Mouse (Mus musculus) E14TG2a.4 (cell line): ENCODE data around the gene Sv2b.

Source experiments
- H3K27me3 ChIP-seq: 2 replicates; pipeline ENCODE4 v1.6.1; 2014; ENCODE audit warnings: low read length, control low read depth; ENCODE audit not compliant: insufficient read depth
- H3K36me3 ChIP-seq: 2 replicates; pipeline ENCODE4 v1.6.1; 2014; ENCODE audit warnings: low read length, control low read depth; ENCODE audit not compliant: insufficient read depth
- H3K4me1 ChIP-seq: replicated peaks from 2 replicates; pipeline ENCODE4 v1.6.1; 2014; ENCODE audit warnings: low read depth, low read length, control low read depth
- H3K4me3 ChIP-seq: replicated peaks from 2 replicates; pipeline ENCODE4 v1.5.1; 2014; ENCODE audit warnings: mild to moderate bottlenecking, low read length
- H3K9me3 ChIP-seq: 2 replicates; pipeline ENCODE4 v1.6.1; 2014; ENCODE audit warnings: low read length, control low read depth
- CTCF ChIP-seq: conservative IDR thresholded peaks from 2 replicates; pipeline ENCODE4 v1.5.1; 2014; ENCODE audit warnings: low read length
- NANOG ChIP-seq: IDR thresholded peaks from 2 replicates; pipeline ENCODE4 v1.6.1; 2014; ENCODE audit warnings: borderline replicate concordance, low read length, mixed read lengths
- POU5F1 ChIP-seq: IDR thresholded peaks from 2 replicates; pipeline ENCODE4 v1.6.1; 2014; ENCODE audit warnings: low read length, borderline replicate concordance

Gene Sv2b

DNA sequence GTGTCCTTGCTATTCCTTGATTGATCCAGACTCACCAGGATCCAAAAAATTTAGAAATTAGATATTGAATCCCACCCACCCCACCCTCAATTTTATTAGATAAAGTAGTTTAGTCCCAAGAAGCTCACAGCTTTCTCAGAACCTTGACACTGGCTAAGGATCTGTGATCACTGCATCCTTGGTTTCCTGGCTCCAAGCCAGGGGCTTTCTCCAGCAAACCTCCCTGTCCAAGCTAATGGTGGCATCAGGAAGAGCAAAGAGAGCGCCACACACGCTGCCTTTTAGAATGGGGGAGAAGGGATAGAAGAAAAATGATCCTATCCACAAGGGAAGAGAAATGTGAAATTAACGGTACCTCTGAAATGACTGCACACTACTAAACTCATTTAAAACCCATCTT is 141.6 kb downstream of the Sv2b start:
- H3K4me3 ChIP-seq = no peak overlapping the region
- H3K36me3 ChIP-seq = no peaks in the 10 kb centered on the region
- H3K9me3 ChIP-seq = peaks cover 4% of the 10 kb centered on the region; the same call in 1 of the 2 replicates
- no peaks in the 10 kb centered on the region for H3K27me3 ChIP-seq
- no peaks in the 10 kb centered on the region for H3K4me1 ChIP-seq
- TF ChIP-seq NANOG (no peak), POU5F1 (no peak), CTCF (no peak)

DNA sequence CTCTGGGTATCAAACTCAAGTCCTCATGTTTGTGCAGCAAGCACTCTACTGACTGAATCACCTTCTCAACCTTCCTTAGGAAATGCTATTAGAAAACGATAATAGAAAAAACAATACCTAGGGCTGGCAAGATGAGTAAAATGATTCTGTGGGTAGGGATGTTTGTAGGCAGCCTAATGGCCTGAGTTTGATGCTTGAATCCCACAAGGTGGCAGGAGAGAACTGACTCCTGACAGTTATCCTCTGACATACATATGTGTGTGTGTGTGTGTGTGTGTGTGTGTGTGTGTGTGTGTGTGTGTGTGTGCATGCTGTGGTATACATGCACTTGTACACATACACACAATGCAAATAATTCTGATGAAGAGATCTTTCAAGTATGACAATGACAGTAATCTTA is 161.9 kb downstream of the Sv2b start:
- TF ChIP-seq NANOG (no peak), POU5F1 (no peak), CTCF (no peak)
- no peaks in the 10 kb centered on the region for H3K36me3 ChIP-seq
- no peak overlapping the region for H3K4me3 ChIP-seq
- no peaks in the 10 kb centered on the region for H3K4me1 ChIP-seq
- no peaks in the 10 kb centered on the region for H3K9me3 ChIP-seq
- no peaks in the 10 kb centered on the region; the same call in 1 of the 2 replicates for H3K27me3 ChIP-seq

DNA sequence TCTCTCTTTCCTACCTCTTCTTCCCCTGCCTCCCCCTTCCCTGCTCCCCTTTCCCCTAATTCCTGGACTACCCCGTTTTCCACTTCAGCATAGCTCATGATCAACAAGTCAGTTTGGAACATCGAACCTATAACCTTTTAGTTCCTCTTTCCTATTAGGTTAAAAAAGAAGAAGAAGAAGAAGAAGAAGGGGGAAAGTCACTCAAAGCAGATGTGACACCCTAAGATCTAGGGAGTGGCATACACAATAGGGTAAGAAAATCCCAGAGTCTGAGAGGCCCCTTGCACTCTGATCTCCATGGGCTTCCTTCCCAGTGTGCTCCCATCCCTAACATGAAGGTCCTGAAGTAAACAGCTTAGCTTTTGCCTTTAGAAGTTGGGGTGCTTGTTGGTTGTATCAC is 166.3 kb downstream of the Sv2b start:
- Histone ChIP-seq H3K27me3 (no peaks in the 10 kb centered on the region), H3K4me3 (no peak overlapping the region), H3K36me3 (no peaks in the 10 kb centered on the region), H3K9me3 (no peaks in the 10 kb centered on the region), H3K4me1 (no peaks in the 10 kb centered on the region)
- no peak for TF ChIP-seq POU5F1
- TF ChIP-seq CTCF = no peak
- TF ChIP-seq NANOG = no peak

DNA sequence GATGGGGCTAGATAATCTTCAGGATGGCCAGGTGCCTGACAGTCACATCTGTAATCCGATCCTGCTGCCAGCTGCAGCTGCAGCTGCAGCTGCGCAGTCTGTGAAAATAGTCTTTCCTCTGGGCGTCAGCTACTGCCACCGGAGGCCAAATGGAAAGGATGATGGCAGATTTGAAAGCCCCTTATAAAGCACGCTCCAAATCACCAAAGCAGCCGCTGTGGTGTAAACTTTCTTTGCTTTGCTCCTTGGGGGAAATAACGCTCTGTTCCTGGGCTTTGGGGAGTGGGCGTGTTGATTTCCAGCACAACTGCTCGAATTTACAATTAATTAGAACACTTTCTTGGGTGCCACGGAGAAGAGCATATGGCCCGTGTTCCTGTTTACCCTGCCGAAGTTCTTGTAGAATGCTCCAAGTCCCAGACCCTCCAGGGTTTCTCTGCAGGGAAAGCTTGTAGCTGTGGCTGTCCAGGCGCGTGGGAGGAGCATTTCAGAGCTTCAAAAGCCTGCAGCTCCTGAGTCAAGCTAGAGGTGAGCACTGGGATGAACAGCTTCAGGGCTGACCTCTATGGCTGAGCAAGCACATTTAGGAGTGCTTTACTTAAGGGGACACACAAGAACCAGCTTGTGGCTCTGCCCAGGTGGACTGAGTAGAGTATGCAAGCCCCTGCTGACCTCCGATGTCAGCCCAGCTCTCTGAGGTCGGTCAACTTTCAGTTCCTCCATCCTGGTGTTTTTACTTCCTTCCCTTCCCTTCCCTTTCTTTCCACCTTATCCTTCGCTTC is 167.0 kb downstream of the Sv2b start:
- Histone ChIP-seq H3K9me3 (no peaks in the 10 kb centered on the region), H3K36me3 (no peaks in the 10 kb centered on the region), H3K27me3 (no peaks in the 10 kb centered on the region), H3K4me1 (no peaks in the 10 kb centered on the region), H3K4me3 (no peak overlapping the region)
- TF ChIP-seq CTCF = no peak
- no peak for TF ChIP-seq POU5F1
- TF ChIP-seq NANOG = no peak

DNA sequence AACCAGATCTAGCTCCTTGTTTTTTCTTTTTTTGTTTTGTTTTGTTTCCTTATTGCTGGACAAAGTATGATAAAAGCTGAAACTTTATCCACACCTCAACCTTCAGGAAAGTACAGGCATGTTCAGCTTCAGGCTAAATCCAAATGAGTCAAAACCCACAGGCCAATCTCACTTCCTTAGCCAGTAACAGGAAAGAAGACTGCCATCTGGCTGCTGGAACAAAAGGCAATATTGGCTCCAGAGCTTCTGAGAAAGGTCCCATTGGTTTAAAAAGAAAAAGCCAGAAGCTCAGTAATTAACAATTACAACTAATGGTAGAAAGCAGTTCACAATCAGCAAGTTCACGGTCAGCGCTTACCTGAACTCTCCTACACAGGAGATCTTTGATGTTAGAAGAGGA is 169.8 kb downstream of the Sv2b start:
- H3K36me3 ChIP-seq = no peaks in the 10 kb centered on the region
- H3K4me1 ChIP-seq = no peaks in the 10 kb centered on the region
- no peaks in the 10 kb centered on the region for H3K9me3 ChIP-seq
- TF ChIP-seq POU5F1 (no peak), CTCF (no peak), NANOG (no peak)
- H3K27me3 ChIP-seq = no peaks in the 10 kb centered on the region
- H3K4me3 ChIP-seq = no peak overlapping the region

DNA sequence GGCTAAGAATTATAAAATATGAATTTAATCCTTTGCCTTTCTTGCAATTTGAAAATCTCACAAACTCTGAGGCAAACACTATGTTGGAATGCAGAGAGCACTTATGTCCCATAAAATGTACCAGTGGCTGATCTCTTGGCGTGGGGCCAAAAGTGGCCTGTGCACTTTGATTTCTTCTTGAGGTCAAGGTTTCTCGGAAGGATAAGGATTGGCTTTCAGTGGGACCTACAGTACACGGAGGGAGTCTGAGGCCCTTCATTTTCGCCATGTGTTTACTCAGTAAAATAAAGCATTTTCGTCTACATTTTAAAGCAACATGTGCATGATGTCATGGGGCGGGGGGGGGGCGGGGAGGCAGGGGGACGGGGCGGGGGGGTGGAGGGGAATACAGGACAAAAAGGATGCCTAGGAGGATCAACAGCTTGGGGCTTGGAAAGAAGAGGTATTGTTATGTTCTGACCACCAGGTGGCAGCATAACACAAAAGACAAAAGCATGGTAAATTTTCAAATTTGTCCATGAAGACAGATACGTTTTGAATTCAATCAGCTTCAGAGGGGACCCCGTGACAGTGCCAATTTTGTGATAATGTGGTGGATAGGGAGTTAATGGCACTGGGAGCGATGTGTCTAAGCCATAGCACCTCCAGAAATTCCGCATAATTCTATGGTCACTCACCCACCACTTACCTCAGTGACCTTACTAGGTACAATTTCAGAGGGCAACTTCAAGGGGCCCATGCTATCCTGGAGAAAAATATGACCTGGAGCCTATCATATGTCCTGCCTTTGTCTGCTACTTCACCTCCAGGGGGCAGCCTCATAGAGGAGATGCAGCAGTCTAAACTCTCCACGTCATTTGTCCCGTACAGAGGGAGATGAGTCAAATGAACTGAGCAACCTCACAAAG is 174.1 kb downstream of the Sv2b start:
- TF ChIP-seq CTCF = 0 out of 2 replicates have a peak, but pooled peaks have one; percentile 17
- no peak for TF ChIP-seq POU5F1
- H3K4me1 ChIP-seq = peaks cover 8% of the 10 kb centered on the region
- no peaks in the 10 kb centered on the region for H3K36me3 ChIP-seq
- no peaks in the 10 kb centered on the region for H3K9me3 ChIP-seq
- H3K4me3 ChIP-seq = no peak overlapping the region
- H3K27me3 ChIP-seq = no peaks in the 10 kb centered on the region

DNA sequence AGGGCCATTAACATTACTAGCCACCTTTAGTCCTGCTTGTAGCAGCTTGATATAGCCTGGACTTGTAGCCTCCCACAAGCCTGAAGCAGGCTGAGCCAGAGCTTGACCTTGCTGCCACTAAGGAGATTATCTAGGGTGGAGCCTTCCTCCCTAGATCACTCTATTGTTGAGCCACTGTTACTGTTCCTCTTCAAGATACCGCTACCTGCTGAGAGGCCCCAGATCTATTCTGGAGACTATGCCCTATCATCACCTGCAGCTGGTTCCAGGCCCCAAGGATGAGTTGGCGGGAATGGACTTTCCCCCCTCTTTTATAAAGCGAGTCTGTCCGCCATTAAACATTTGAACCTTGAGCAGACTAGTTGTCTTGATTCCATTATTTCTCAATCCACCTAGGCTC is 181.0 kb downstream of the Sv2b start:
- no peaks in the 10 kb centered on the region for H3K9me3 ChIP-seq
- H3K4me1 ChIP-seq = peaks cover 26% of the 10 kb centered on the region
- H3K27me3 ChIP-seq = no peaks in the 10 kb centered on the region; the same call in 1 of the 2 replicates
- no peaks in the 10 kb centered on the region for H3K36me3 ChIP-seq
- TF ChIP-seq NANOG = peak; percentile 25; the same call in 1 of the 2 replicates
- no peak for TF ChIP-seq CTCF
- H3K4me3 ChIP-seq = no peak overlapping the region

DNA sequence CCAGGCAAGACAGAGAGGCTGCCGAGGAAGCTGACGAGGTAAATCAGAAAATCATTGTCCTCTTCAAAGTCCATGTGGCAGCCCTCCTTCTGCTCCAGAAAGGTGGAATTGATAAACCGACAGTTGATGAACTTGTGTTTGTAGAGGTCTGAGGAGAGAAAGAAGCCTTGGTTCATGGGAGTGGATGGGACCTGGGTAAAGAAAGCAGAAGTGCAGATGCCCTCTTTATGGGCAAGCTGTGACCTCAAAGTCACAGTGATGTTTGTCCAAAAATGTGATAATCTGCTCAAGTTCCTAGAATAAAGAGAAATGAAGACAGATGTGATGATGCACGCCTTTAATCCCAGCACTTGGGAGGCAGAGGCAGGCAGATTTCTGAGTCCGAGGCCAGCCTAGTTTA is 185.0 kb downstream of the Sv2b start:
- H3K4me3 ChIP-seq = no peak overlapping the region
- H3K4me1 ChIP-seq = peaks cover 18% of the 10 kb centered on the region
- TF ChIP-seq NANOG = no peak
- H3K27me3 ChIP-seq = no peaks in the 10 kb centered on the region; the same call in 1 of the 2 replicates
- H3K36me3 ChIP-seq = no peaks in the 10 kb centered on the region
- H3K9me3 ChIP-seq = no peaks in the 10 kb centered on the region
